Mouse (Mus musculus) inflammation-experienced regulatory T-cells, adult 6 months (primary cell): Measurements from ENCODE around the gene Snx32. TPM values are rescaled to one million over a fixed set of nuclear protein-coding genes. Genes with fewer than 3 reads are reported as not detected.
A peak's percentile ranks its signal among the peaks of the same experiment; 100 is the strongest.

Experiments
- ATAC-seq: one replicate; pipeline ENCODE4 v1.8.0; 2017
- polyA plus RNA-seq, 3 experiments: library from polyadenylated mRNA; unstranded; fragments of 100-300 nt; shearing (Covaris generic); gene quantifications; one replicate each; pipeline ENCODE4 v1.2.1; 2017

The Snx32 gene
- polyA plus RNA-seq, 3 experiments from 2014 or later, result 11.7 to 26.7 (median 20.0) TPM

GRCm38 (mm10) chr19:5483386-5484359 lies 26.7 kb downstream of the Snx32 start:
- no peak for ATAC-seq

DNA sequence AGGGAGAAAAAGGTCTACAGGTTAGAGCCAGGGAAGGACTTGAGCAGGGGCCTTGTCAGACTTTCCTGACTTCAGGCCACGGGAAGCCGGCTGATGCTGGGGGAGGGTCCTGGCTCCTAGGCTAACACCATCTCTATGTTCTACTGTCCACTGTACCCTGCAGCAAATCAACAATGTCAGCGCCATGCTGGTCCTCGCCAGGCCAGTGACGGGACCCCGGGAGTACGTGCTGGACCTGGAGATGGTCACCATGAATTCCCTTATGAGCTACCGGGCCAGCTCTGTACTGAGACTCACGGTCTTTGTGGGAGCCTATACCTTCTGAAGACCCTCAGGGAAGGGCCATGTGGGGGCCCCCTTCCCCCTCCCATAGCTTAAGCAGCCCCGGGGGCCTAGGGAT lies 28.9 kb downstream of the Snx32 start:
- ATAC-seq, result no peak

GRCm38 (mm10) chr19:5480016-5480415 lies 30.3 kb downstream of the Snx32 start:
- no peak for ATAC-seq

- no peak for ATAC-seq
Observed at GRCm38 (mm10) chr19:5477668-5478300, 32.6 kb downstream of the Snx32 start.

- ATAC-seq, result no peak
Observed at GRCm38 (mm10) chr19:5477004-5477667, 33.2 kb downstream of the Snx32 start.

GRCm38 (mm10) chr19:5475069-5475714 lies 35.1 kb downstream of the Snx32 start:
- ATAC-seq, result no peak

- no peak for ATAC-seq
Observed at GRCm38 (mm10) chr19:5474281-5475068, 35.9 kb downstream of the Snx32 start.

- peak; percentile 43 for ATAC-seq
Observed at GRCm38 (mm10) chr19:5473720-5474119, 36.6 kb downstream of the Snx32 start, which contains the start of gene Efemp2. Gene Efemp2 (plus strand): TSS chr19:5473954.

DNA sequence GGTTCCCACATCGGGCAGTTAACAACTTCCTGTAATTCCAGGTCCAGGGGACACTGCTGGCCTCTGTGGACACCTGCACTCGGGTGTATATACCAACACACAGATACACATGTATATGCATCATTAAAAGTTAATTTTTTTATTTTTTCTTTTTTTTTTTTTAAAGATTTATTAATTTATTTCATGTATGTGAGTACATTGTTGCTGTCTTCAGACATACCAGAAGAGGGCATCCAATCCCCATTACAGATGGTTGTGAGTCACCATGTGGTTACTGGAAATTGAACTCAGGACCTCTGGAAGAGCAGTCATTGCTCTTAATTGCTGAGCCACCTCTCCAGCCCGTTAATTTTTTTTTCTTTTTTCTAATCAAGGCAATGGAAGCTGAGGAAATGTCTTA lies 37.5 kb downstream of the Snx32 start:
- no peak for ATAC-seq

- ATAC-seq, result no peak
Observed at GRCm38 (mm10) chr19:5471846-5472245, 38.5 kb downstream of the Snx32 start.

DNA sequence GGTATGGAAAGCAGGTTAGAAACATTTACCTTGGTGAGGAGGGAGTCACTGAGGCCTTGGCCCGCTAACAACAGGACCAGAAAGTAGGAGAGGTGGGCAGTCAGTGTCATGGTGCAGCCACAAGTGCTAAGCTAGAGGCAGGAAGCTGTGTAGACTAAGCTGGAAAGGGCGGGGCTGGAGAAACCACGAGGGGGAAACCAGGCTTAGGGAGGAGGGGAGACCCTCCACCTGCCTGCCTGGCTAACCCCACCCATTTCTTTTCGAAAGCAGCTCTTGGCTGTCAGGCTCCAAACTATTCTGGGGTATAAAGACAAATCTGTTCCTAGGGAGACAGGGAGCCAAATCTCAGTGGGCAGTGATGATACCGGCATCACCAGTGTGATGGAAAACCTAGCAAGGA lies 42.0 kb downstream of the Snx32 start, which contains the start of gene Ctsw:
Gene Ctsw, minus strand, starts transcription at position 134 of the 400 bp plus-strand sequence.
- peak; percentile 87 for ATAC-seq

- ATAC-seq, result no peak
Observed at GRCm38 (mm10) chr19:5466916-5467500, 43.3 kb downstream of the Snx32 start.

DNA sequence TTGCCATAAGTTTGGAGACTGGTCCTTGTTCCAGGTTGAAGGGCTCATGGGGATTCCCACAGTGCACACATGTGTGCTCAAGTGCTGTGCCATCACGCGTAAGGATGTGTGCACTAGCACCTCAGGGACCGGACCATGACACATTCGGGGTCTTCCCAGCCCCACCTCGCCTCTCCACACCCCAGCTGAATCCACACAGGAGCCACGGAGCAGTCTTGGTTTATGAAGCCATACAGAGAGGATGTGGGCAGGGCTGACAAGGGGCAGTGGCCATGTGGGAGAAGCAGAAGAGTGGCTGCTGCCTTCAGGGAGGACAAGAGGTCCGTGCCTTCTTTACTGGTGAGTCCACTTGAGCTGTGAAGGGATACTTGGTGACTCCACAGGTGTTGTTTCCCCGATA lies 45.3 kb downstream of the Snx32 start:
- ATAC-seq, result no peak

DNA sequence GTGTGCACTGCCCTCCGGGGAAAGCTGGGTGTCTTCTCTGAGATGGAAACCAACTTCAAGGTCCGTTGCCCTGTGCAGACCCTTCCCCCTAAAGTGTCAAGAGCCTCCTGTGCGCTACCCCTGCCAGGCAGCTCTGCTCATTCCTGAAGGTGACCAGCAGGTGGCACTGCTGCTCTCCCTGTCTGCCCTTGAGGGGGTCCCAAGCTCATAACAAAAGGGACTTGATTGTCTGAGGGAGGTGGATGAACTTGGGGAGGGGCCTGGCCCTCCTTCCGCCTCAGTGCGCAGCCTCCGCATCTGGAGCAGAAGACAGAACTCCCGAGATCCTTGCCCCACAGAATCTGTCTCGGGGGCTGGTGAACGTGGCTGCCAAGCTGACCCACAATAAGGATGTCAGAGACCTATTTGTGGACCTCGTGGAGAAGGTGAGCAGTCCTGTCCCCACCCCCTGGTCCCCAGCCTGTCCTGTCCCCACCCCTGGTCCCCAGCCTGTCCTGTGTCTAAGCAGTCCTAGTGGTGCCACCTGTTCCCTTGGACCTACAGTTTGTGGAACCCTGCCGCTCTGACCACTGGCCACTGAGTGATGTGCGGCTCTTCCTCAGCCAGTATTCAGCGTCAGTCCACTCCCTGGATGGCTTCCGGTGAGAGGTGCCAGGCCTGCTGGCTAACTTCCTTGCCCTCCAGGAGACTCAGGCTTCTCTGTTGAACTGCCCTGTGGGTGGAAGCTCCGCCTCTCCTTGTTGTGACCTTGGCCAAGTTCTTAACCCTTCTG lies 46.4 kb downstream of the Snx32 start:
- no peak for ATAC-seq

- ATAC-seq, result no peak
Observed at GRCm38 (mm10) chr19:5463212-5463611, 47.1 kb downstream of the Snx32 start.

GRCm38 (mm10) chr19:5461411-5461810 lies 48.9 kb downstream of the Snx32 start:
- ATAC-seq, result no peak

GRCm38 (mm10) chr19:5460465-5460911 lies 49.9 kb downstream of the Snx32 start, which contains the start of gene Fibp:
Gene Fibp (plus strand): TSS chr19:5460615.
- peak; percentile 60 for ATAC-seq

- no peak for ATAC-seq
Observed at GRCm38 (mm10) chr19:5459896-5460295, 50.4 kb downstream of the Snx32 start.

DNA sequence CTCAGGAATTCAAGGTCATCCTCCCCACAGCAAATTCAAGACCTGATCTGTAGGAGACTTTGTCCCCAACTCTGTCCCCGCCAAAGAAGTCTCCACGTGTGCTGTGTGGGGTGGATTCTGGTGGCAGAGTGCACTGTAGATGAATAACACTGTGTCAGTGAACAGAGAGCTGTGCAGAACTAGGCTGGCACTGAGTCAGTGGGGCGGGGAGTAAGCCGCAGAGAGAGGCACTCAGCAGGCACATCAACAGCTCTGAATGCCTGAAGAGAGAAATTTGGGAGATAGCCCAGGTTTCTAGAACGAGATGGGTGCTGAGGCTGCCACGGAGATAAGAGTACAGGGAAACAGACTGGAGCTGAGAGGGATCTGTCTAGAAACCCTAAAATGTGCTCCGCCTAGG lies 51.3 kb downstream of the Snx32 start:
- no peak for ATAC-seq

DNA sequence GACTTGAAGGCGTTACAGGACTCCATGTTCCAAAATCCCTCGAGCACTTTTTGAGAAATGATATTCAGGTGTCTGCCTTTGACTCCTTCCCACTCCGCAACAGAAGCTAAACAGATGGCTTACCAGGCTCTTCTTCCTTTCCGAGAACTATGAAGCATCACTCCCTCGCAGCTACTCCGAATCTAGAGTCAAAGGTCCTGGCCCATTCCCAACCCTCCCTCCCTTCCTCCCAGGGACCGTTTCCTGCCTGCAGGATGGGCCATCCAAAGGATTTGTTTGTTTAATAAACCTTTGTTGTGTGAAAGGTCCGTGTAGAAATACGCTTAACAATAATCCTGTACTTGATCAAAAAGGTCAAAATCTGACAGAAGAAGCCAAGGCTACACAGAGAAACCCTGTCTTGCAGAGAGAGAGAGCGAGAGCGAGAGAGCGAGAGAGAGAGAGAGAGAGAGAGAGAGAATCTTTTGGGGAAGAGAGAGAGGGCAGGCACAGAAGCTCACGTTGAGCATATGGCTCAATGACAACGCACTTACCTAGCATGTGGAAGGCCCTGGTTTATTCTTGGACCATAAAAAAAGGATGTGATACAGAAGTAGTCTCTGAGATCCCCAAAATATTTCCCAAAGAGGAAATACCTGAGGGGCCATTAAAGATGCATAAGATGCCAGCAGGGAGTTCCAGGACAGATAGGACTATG lies 52.4 kb downstream of the Snx32 start, which contains the start of gene Ccdc85b:
Gene Ccdc85b, minus strand, starts transcription at position 149 of the 697 bp plus-strand sequence.
- ATAC-seq, result peak; percentile 7
